Mouse (Mus musculus) neural tube, embryonic 12.5 days (tissue): ENCODE data around the gene Vps37b. TPM values are rescaled to one million over a fixed set of nuclear protein-coding genes. Genes with fewer than 3 reads are reported as not detected.
A peak's percentile ranks its signal among the peaks of the same experiment; 100 is the strongest.

Experiments
- ATAC-seq: fragments of 200-750 bp; cut with Nextera tagmentation; 2 replicates; pipeline ENCODE4 v1.8.0; 2017; ENCODE audit warnings: low read depth, mild to moderate bottlenecking, moderate TSS enrichment, moderate library complexity; ENCODE audit not compliant: low FRiP score
- H3K27ac ChIP-seq: fragments of 300-500 bp; sonication (generic); 2 replicates; pipeline ENCODE4 v1.5.1; 2016
- H3K27me3 ChIP-seq: fragments of 300-500 bp; sonication (generic); replicated peaks from 2 replicates; pipeline ENCODE4 v1.6.1; 2016; ENCODE audit warnings: mild to moderate bottlenecking
- H3K36me3 ChIP-seq: fragments of 300-500 bp; sonication (generic); 2 replicates; pipeline ENCODE4 v1.6.1; 2016; ENCODE audit warnings: mild to moderate bottlenecking
- H3K4me1 ChIP-seq: fragments of 300-500 bp; sonication (generic); 2 replicates; pipeline ENCODE4 v1.6.1; 2016
- H3K4me2 ChIP-seq: fragments of 300-500 bp; sonication (generic); replicated peaks from 2 replicates; pipeline ENCODE4 v1.6.1; 2016; ENCODE audit warnings: mild to moderate bottlenecking
- H3K4me3 ChIP-seq: fragments of 300-500 bp; sonication (generic); 2 replicates; pipeline ENCODE4 v1.5.1; 2016
- H3K9ac ChIP-seq: fragments of 300-500 bp; sonication (generic); 2 replicates; pipeline ENCODE4 v1.6.1; 2016; ENCODE audit warnings: mild to moderate bottlenecking
- H3K9me3 ChIP-seq: fragments of 300-500 bp; sonication (generic); 2 replicates; pipeline ENCODE4 v1.6.1; 2016; ENCODE audit warnings: mild to moderate bottlenecking
- WGBS: fragments of 180-500 bp; shearing (Covaris S2); methylation state at CpG from one replicate; pipeline ENCODE4 v1.1.7; 2016; 5-methylcytosine and 5-hydroxymethylcytosine counted together
- polyA plus RNA-seq: library from polyadenylated mRNA; unstranded; fragments of >200 nt; fragmentation: Nextera tagmentation; extraction: Ambion mirVana; gene quantifications from 2 replicates; pipeline ENCODE4 v1.2.1, GENCODE M21; 2016

Vps37b gene
- polyA plus RNA-seq, 1 experiment from 2014 or later = 70.9 TPM

GRCm38 (mm10) chr5:123979980-123980369 lies 52.1 kb downstream of the Vps37b start:
- H3K4me2 ChIP-seq = no peak overlapping the region
- H3K4me1 ChIP-seq = peaks cover 8% of the 10 kb centered on the region
- H3K27me3 ChIP-seq = peaks cover 28% of the 10 kb centered on the region
- no peak overlapping the region for H3K27ac ChIP-seq
- no peak overlapping the region for H3K4me3 ChIP-seq
- WGBS = 65% methylated on average over 4 of the region's 4 CpGs
- ATAC-seq = no peak
- H3K9me3 ChIP-seq = no peaks in the 10 kb centered on the region
- no peaks in the 10 kb centered on the region for H3K36me3 ChIP-seq
- H3K9ac ChIP-seq = no peak overlapping the region

DNA sequence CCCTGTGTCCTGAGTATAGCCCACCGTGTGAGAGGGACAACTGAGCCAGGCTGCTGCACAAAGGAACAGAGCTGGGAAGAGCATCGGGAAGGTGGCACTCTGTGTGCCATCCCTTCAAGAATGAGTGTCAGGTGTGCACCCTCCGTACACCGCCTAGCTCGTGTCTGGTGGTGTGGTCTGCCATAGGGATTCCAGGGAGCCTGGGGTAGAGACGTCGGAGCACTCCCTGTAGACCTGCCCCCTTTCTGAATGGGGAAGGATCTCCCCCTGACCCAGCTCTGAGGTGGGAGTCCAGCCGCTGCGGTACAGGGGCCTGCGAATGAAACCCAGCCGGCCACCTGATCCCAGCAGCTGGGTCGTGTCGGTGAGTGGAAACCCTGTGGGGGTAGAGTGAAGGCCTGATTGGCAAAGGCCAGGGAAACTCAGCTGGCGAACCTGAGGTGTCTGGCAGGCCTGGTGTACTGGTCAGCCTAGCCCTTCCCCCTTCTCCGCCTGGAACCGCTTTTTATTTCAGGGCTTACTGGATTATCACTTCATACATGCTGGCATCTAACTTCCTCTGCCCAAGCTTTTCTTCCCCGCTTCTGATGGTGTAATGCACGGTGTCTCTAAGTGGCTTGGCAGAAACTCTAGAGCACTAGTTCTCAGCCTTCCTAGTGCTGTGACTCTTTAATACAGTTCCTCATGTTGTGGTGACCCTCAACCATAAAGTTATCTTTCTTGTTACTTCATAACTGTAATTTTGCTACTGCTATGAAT lies 52.7 kb downstream of the Vps37b start:
- Histone ChIP-seq H3K4me1 (peaks cover 12% of the 10 kb centered on the region), H3K36me3 (no peaks in the 10 kb centered on the region), H3K9ac (no peak overlapping the region), H3K27me3 (peaks cover 27% of the 10 kb centered on the region), H3K4me3 (no peak overlapping the region), H3K4me2 (no peak overlapping the region), H3K27ac (no peak overlapping the region), H3K9me3 (no peaks in the 10 kb centered on the region)
- WGBS = 71% methylated on average over 18 of the region's 18 CpGs
- no peak for ATAC-seq

DNA sequence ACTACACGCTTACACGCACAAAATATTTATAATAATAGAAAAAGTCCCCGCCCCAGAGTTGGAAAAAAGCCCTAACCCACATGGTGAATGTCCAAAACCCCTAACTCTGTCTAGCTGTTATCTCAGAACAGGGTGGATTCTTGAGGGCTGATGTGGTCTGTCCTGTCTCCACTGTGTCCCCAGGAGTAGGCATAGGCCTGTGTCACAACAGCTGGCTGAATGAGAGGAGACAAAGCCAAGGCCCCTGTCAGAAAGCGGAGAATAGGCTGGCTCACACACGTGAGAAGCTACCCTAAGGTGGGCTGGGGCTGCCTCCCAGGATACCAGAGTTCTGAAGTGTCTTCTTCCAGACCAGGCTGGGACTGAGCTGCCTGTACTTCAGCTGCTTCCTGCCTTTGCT lies 53.9 kb downstream of the Vps37b start:
- Histone ChIP-seq H3K36me3 (no peaks in the 10 kb centered on the region), H3K4me2 (no peak overlapping the region), H3K4me3 (no peak overlapping the region), H3K27ac (no peak overlapping the region), H3K4me1 (peaks cover 21% of the 10 kb centered on the region), H3K27me3 (peaks cover 31% of the 10 kb centered on the region), H3K9ac (no peak overlapping the region), H3K9me3 (no peaks in the 10 kb centered on the region)
- no peak for ATAC-seq
- WGBS = 87% methylated on average over 5 of the region's 5 CpGs

DNA sequence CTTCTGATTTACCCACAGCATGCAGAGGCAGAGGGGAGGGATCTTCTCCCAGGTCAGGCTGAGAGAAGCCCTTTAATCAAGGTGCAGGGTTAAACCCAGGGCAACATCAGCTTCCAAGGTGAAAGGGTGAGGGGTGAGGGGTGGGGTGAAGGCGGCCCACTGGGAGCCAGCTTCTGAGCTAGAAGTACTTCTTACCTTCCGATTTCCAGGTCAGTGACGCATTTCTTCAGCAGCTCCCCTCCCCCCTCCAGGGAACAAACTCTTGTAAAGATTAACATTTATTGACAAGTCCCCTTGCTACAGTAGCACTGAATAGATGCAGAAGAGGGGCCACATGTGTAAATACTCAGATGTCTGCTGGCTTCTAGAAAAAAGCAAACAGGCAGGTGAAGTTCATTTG lies 54.8 kb downstream of the Vps37b start:
- H3K36me3 ChIP-seq = no peaks in the 10 kb centered on the region
- no peak overlapping the region for H3K4me3 ChIP-seq
- no peak overlapping the region for H3K9ac ChIP-seq
- ATAC-seq = no peak
- H3K9me3 ChIP-seq = no peaks in the 10 kb centered on the region
- H3K27ac ChIP-seq = no peak overlapping the region
- peaks cover 21% of the 10 kb centered on the region for H3K4me1 ChIP-seq
- H3K4me2 ChIP-seq = no peak overlapping the region
- 53% methylated on average over 3 of the region's 3 CpGs for WGBS
- H3K27me3 ChIP-seq = peaks cover 27% of the 10 kb centered on the region

DNA sequence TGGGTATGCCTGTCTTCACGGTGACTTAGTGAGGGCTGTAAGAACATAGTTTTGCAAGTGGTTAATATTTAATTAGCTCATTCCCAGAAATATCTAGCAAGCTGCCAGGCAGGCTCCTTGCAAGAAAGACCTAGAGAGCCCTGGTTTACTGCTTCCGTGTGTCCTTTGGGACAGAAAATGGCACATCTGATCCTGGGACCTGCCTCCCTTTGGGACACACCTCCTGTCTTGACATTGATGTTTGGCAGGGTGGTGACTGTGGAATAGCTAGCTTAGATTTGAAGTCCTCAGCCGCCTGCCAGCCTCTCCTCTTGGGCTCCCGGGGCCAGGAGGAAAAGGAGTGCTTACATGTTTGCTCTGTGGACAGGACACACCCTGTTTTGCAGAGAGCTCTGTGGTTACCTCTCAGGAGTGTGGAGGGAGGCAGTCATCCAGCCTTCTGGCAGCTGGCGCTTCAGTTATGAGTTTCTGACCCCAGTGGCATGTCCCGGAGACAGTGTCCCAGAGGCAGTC lies 56.3 kb downstream of the Vps37b start:
- Histone ChIP-seq H3K27ac (no peak overlapping the region), H3K9ac (no peak overlapping the region), H3K4me1 (peaks cover 21% of the 10 kb centered on the region), H3K27me3 (peaks cover 27% of the 10 kb centered on the region), H3K36me3 (no peaks in the 10 kb centered on the region), H3K4me2 (no peak overlapping the region), H3K9me3 (no peaks in the 10 kb centered on the region), H3K4me3 (no peak overlapping the region)
- 72% methylated on average over 6 of the region's 6 CpGs for WGBS
- no peak for ATAC-seq

GRCm38 (mm10) chr5:123974616-123975111 lies 57.4 kb downstream of the Vps37b start:
- 24% methylated on average over 11 of the region's 11 CpGs for WGBS
- peaks cover 21% of the 10 kb centered on the region for H3K4me1 ChIP-seq
- H3K9ac ChIP-seq = no peak overlapping the region

DNA sequence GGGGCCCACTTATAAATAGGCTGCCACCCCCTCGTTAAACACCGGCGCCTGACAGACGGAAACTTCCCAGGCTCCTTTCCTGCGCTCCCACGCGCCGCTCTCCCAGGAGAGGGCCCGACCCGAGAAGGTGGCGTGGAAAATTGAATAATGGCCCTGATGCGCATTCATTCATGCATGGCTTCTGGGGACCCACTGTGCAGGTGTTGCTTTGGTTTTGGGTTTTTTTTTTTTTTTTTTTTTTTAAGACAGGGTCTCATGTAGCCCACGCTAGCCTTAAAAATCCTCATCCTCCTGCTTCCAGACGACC lies 57.9 kb downstream of the Vps37b start:
- Histone ChIP-seq H3K4me1 (peaks cover 21% of the 10 kb centered on the region), H3K9ac (peak overlapping the region; percentile 74), H3K4me2 (peak overlapping the region; percentile 83), H3K9me3 (no peaks in the 10 kb centered on the region), H3K36me3 (no peaks in the 10 kb centered on the region), H3K27me3 (peaks cover 27% of the 10 kb centered on the region), H3K4me3 (peak overlapping the region; percentile 82), H3K27ac (no peak overlapping the region)
- WGBS = 0% methylated on average over 14 of the region's 14 CpGs
- no peak; the same call in 1 of the 2 replicates for ATAC-seq

More at GRCm38 (mm10) chr5:123974616-123975111, 57.4 kb downstream of the Vps37b start:
- Histone ChIP-seq H3K4me3 (peak overlapping the region; percentile 82; the same call in 1 of the 2 replicates), H3K4me2 (peak overlapping the region; percentile 83), H3K9me3 (no peaks in the 10 kb centered on the region), H3K27me3 (peaks cover 27% of the 10 kb centered on the region), H3K36me3 (no peaks in the 10 kb centered on the region), H3K27ac (no peak overlapping the region)
- ATAC-seq = no peak

DNA sequence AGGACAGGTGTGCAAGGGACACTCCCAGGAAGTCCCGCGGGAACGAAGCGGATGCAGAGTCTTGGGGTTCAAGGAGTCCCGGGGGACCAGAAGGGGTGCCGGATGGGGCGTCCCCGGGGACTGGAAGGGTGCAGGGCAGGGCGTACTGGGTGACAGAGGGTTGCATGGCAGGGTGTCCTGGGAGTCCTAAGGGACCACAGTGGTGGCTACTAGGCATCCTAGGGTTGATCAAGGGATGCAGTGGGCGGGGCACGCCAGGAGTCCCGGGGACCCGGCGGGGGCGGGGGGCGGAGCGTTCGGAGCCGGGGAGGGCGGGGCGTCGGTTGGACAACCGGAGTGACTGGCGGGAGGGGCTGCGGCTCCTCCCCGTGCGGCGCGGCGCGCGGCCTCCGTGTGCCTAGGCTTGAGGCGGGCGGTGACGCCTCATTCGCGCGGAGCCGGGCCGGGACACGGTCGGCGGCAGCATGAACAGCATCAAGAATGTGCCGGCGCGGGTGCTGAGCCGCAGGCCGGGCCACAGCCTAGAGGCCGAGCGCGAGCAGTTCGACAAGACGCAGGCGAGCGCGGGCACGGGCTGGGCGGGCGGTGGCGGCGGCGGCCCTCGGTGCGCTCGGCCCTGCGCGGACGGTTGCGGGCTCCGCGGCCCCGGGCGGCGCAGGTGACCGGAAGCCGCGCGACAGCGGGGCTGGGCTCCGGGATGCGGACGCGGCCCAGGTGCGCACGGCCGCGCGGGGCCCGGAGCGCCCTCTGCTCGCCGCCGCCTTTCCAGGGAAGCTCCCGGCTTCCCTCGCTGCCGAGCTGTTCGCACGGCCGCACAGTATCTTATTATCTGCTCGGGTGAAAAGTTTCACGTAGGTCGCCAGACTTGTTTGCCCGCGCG lies 58.5 kb downstream of the Vps37b start, which contains the start of gene Hip1r:
Gene Hip1r, plus strand, starts transcription at position 330 of the 880 bp plus-strand sequence.
- ATAC-seq = peak; percentile 81
- no peak within 1 kb of the TSS for H3K27ac ChIP-seq
- 2% methylated on average over 83 of the region's 106 CpGs for WGBS

GRCm38 (mm10) chr5:123972453-123972852 lies 59.6 kb downstream of the Vps37b start:
- H3K4me1 ChIP-seq = peaks cover 18% of the 10 kb centered on the region
- ATAC-seq = no peak
- no peak overlapping the region for H3K4me3 ChIP-seq
- H3K4me2 ChIP-seq = no peak overlapping the region
- no peaks in the 10 kb centered on the region for H3K9me3 ChIP-seq
- H3K27me3 ChIP-seq = peaks cover 17% of the 10 kb centered on the region
- WGBS = 61% methylated on average over 6 of the region's 6 CpGs
- H3K36me3 ChIP-seq = no peaks in the 10 kb centered on the region
- no peak overlapping the region for H3K9ac ChIP-seq
- H3K27ac ChIP-seq = no peak overlapping the region

More for the DNA sequence above, 58.5 kb downstream of the Vps37b start, which contains the start of gene Hip1r:
- no peaks in the 10 kb centered on the region for H3K9me3 ChIP-seq
- H3K36me3 ChIP-seq = no peaks in the 10 kb centered on the region
- peak within 1 kb of the TSS; percentile 82 for H3K4me3 ChIP-seq
- H3K4me1 ChIP-seq = peaks cover 21% of the 10 kb centered on the region
- H3K9ac ChIP-seq = peak within 1 kb of the TSS; percentile 74
- peaks cover 27% of the 10 kb centered on the region for H3K27me3 ChIP-seq
- peak within 1 kb of the TSS; percentile 83 for H3K4me2 ChIP-seq

- 92% methylated on average over 4 of the region's 4 CpGs for WGBS
- no peak for ATAC-seq
- no peaks in the 10 kb centered on the region for H3K9me3 ChIP-seq
- no peaks in the 10 kb centered on the region for H3K36me3 ChIP-seq
- H3K4me1 ChIP-seq = peaks cover 14% of the 10 kb centered on the region
- H3K27me3 ChIP-seq = peaks cover 11% of the 10 kb centered on the region
- no peak overlapping the region for H3K4me3 ChIP-seq
- H3K4me2 ChIP-seq = no peak overlapping the region
- H3K9ac ChIP-seq = no peak overlapping the region
- H3K27ac ChIP-seq = no peak overlapping the region
These were observed 61.5 kb downstream of the Vps37b start for GRCm38 (mm10) chr5:123970576-123970975.

DNA sequence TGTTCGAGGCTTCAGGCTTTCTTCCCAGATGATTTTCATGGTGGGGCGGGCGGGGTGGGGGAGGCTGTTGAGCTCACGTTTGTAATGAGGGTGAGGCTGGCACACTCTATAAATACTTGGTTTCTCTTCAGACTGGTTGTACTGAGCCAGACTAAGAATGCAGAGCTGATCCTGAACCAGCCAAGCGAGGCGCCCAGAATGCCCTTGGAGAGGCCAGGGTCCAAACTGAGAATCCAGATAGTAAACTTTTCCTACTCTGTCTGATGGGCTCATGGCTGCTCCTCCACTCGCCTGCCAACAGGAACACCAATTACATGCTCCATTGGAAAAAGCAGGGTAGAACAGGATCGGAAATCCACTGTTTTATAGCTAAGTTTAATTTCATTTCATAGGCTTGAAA lies 62.9 kb downstream of the Vps37b start:
- ATAC-seq = no peak
- 66% methylated on average over 8 of the region's 8 CpGs for WGBS
- H3K9me3 ChIP-seq = no peaks in the 10 kb centered on the region

DNA sequence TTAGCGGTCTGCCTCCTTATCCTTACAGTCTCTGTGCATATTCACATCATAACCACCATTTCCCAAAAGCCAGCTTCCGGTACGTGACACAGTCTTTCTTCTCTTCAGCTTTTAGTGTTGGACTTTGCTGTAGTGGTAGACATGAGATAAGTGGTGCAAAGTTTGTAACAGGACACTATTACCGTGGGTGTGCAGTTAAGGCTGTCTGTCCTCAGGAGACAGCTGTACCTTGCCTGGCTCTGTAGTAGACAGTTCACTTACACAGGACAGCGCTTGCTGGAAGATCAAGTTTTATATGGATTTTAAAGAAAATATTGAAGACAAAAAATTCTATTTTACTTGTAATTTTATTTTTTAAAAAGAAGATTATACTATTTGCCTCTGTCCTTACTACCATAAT lies 63.6 kb downstream of the Vps37b start:
- WGBS = 87% methylated on average over 5 of the region's 5 CpGs
- no peak for ATAC-seq
- no peaks in the 10 kb centered on the region for H3K36me3 ChIP-seq

More for the DNA sequence above, 62.9 kb downstream of the Vps37b start:
- Histone ChIP-seq H3K27ac (no peak overlapping the region), H3K4me2 (no peak overlapping the region), H3K27me3 (peaks cover 7% of the 10 kb centered on the region), H3K9ac (no peak overlapping the region), H3K36me3 (no peaks in the 10 kb centered on the region), H3K4me3 (no peak overlapping the region), H3K4me1 (peaks cover 7% of the 10 kb centered on the region; the same call in 1 of the 2 replicates)

More for the DNA sequence above, 63.6 kb downstream of the Vps37b start:
- no peak overlapping the region for H3K4me3 ChIP-seq
- H3K27ac ChIP-seq = no peak overlapping the region
- H3K9ac ChIP-seq = no peak overlapping the region
- no peak overlapping the region for H3K4me2 ChIP-seq
- H3K9me3 ChIP-seq = no peaks in the 10 kb centered on the region
- peaks cover 6% of the 10 kb centered on the region for H3K27me3 ChIP-seq
- H3K4me1 ChIP-seq = peaks cover 4% of the 10 kb centered on the region; the same call in 1 of the 2 replicates
